ENCODE assay signal across 8 mouse cellular contexts in the genomic region with DNA sequence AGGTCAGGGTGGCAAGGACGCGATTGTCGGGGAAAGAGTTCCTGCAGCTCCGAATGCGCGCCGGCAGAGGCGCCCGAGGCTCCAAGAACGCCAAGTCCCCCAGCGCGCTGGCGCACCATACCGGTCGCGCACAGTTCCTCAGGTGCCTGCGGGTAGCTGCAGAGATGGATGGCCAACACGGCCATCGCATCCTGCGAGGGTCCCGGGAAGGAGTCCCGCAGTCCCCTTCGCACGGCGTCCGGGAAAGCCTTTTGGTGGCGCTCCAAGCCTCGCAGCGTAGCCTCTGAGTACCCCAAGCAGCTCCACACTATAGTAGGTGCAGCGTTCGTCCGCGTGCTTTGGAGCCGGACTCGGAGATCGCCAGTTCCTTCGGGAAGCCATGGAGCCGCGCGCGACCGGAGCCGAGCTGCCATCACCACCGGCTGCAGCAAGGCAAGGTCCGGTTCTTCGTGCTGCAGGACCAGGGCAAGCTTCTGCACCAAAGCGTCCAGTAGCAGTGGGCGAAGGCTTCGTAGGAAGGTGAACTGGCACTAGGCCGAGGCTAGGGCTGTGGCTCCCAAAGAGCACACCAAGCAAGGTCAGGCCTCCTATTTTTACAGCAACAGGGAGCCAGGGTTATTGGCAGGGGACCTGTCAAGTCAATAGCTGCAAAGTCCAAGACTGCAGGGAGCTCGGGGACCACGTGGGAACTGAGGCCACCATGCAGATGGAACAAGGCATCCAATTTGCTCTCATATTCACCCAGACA. TPM values are rescaled to one million over a fixed set of nuclear protein-coding genes. Genes with fewer than 3 reads are reported as not detected.
DNase-seq lines count a peak whose midpoint lies in the region; ATAC-seq and TF ChIP-seq lines count a peak whose summit lies in the region.

No protein-coding gene starts in this region.

- peak; percentile 35; the same call in 1 of the 2 replicates for TF ChIP-seq CTCF in bone marrow, adult 2 months (IDR thresholded peaks at IDR 0.05; ENCODE audit: control insufficient read depth, insufficient read depth, low read length)

- no peaks in the 10 kb centered on the region for H3K9me3 ChIP-seq in heart, embryonic 12.5 days (replicated peaks)
- H3K9me3 ChIP-seq in forebrain, embryonic 15.5 days, result no peaks in the 10 kb centered on the region
- H3K9me3 ChIP-seq in intestine, embryonic 16.5 days (ENCODE audit: control insufficient read depth, low read length), result no peaks in the 10 kb centered on the region
- no peaks in the 10 kb centered on the region for H3K9me3 ChIP-seq in liver, embryonic 15.5 days (replicated peaks)

- DNase-seq in heart, adult 9 months (ENCODE audit: low spot score in 2 of 2), result no peak
- DNase-seq in right cerebral cortex, adult 18-20 months, result peak; percentile 66
- no peak for DNase-seq in urinary bladder, postnatal 10 days (ENCODE audit: low spot score)

- WGBS in heart, embryonic 12.5 days, result 8% methylated on average over 52 of the region's 52 CpGs
- WGBS in bone marrow, adult 2 months, result 13% methylated on average over 52 of the region's 52 CpGs
- 7% methylated on average over 52 of the region's 52 CpGs for WGBS in forebrain, embryonic 15.5 days
- WGBS in intestine, embryonic 16.5 days, result 7% methylated on average over 52 of the region's 52 CpGs
- 7% methylated on average over 52 of the region's 52 CpGs for WGBS in liver, embryonic 15.5 days (ENCODE audit: insufficient replicate concordance)

- peaks cover 6% of the 10 kb centered on the region for H3K4me1 ChIP-seq in heart, embryonic 12.5 days (replicated peaks)
- H3K4me1 ChIP-seq in bone marrow, adult 2 months (ENCODE audit: control insufficient read depth, insufficient read depth, low read length), result no peaks in the 10 kb centered on the region; the same call in 1 of the 2 replicates
- peaks cover 10% of the 10 kb centered on the region for H3K4me1 ChIP-seq in forebrain, embryonic 15.5 days
- H3K4me1 ChIP-seq in intestine, embryonic 16.5 days (ENCODE audit: control insufficient read depth, insufficient read depth, low read length), result 0 out of 2 replicates have a peak, but pooled peaks cover 8% of the 10 kb centered on the region
- H3K4me1 ChIP-seq in liver, embryonic 15.5 days (replicated peaks), result peaks cover 8% of the 10 kb centered on the region; the same call in 1 of the 2 replicates

- H3K9ac ChIP-seq in heart, embryonic 12.5 days, result peak overlapping the region; percentile 51; the same call in 1 of the 2 replicates
- H3K9ac ChIP-seq in forebrain, embryonic 15.5 days (replicated peaks), result peak overlapping the region; percentile 31
- H3K9ac ChIP-seq in intestine, embryonic 16.5 days (ENCODE audit: low read depth, low read length), result peak overlapping the region; percentile 41; the same call in 1 of the 2 replicates
- H3K9ac ChIP-seq in liver, embryonic 15.5 days, result no peak overlapping the region

- H3K4me3 ChIP-seq in heart, embryonic 12.5 days, result peak overlapping the region; percentile 41
- H3K4me3 ChIP-seq in bone marrow, adult 2 months (replicated peaks; ENCODE audit: control insufficient read depth, low read depth, low read length), result no peak overlapping the region
- peak overlapping the region; percentile 43 for H3K4me3 ChIP-seq in forebrain, embryonic 15.5 days
- H3K4me3 ChIP-seq in intestine, embryonic 16.5 days (ENCODE audit: low read length), result peak overlapping the region; percentile 33
- peak overlapping the region; percentile 12; the same call in 1 of the 2 replicates for H3K4me3 ChIP-seq in liver, embryonic 15.5 days (replicated peaks)

- H3K4me2 ChIP-seq in heart, embryonic 12.5 days, result peak overlapping the region; percentile 80
- peak overlapping the region; percentile 77 for H3K4me2 ChIP-seq in forebrain, embryonic 15.5 days (replicated peaks)
- peak overlapping the region; percentile 55 for H3K4me2 ChIP-seq in intestine, embryonic 16.5 days (ENCODE audit: low read depth, low read length)
- peak overlapping the region; percentile 55 for H3K4me2 ChIP-seq in liver, embryonic 15.5 days

- no peak for ATAC-seq in heart, embryonic 12.5 days (ENCODE audit: insufficient number of reproducible peaks, low FRiP score)
- ATAC-seq in forebrain, embryonic 15.5 days (replicated peaks), result 0 out of 2 replicates have a peak, but pooled peaks have one; percentile 53
- ATAC-seq in intestine, embryonic 16.5 days, result no peak
- no peak for ATAC-seq in liver, embryonic 15.5 days (ENCODE audit: insufficient read depth)

- H3K27me3 ChIP-seq in heart, embryonic 12.5 days (replicated peaks), result peaks cover 68% of the 10 kb centered on the region
- peaks cover 14% of the 10 kb centered on the region; the same call in 1 of the 2 replicates for H3K27me3 ChIP-seq in forebrain, embryonic 15.5 days
- peaks cover 11% of the 10 kb centered on the region for H3K27me3 ChIP-seq in intestine, embryonic 16.5 days (replicated peaks; ENCODE audit: control insufficient read depth, insufficient read depth, low read length)
- H3K27me3 ChIP-seq in liver, embryonic 15.5 days, result peaks cover 58% of the 10 kb centered on the region

- H3K36me3 ChIP-seq in heart, embryonic 12.5 days, result no peaks in the 10 kb centered on the region
- H3K36me3 ChIP-seq in forebrain, embryonic 15.5 days, result no peaks in the 10 kb centered on the region
- H3K36me3 ChIP-seq in intestine, embryonic 16.5 days (ENCODE audit: control insufficient read depth, insufficient read depth, low read length), result no peaks in the 10 kb centered on the region
- H3K36me3 ChIP-seq in liver, embryonic 15.5 days (replicated peaks), result no peaks in the 10 kb centered on the region

- no peak for TF ChIP-seq POLR2A in bone marrow, adult 2 months (IDR thresholded peaks at IDR 0.05; ENCODE audit: borderline replicate concordance, control insufficient read depth, low read depth, low read length)

- H3K27ac ChIP-seq in heart, embryonic 12.5 days (ENCODE audit: poor library complexity, severe bottlenecking), result no peak overlapping the region
- H3K27ac ChIP-seq in bone marrow, adult 2 months (ENCODE audit: control insufficient read depth, insufficient read depth, low read depth, low read length, poor library complexity), result no peak overlapping the region; the same call in 1 of the 2 replicates
- H3K27ac ChIP-seq in forebrain, embryonic 15.5 days (replicated peaks), result no peak overlapping the region
- H3K27ac ChIP-seq in intestine, embryonic 16.5 days (ENCODE audit: low read length), result no peak overlapping the region
- H3K27ac ChIP-seq in liver, embryonic 15.5 days (replicated peaks), result no peak overlapping the region

RNA-seq across cellular contexts. Expression of a gene that starts 20.4 kb away (rescaled TPM):
- 207 and 213 TPM in 2 replicates for polyA plus RNA-seq in heart, embryonic 12.5 days (2016; fragmentation: Nextera tagmentation; extraction: Ambion mirVana)
- polyA plus RNA-seq in bone marrow, adult 2 months (2011; ENCODE audit: insufficient read depth, insufficient read length, low replicate concordance, missing spikeins), result 603 and 838 TPM in 2 replicates
- polyA plus RNA-seq in forebrain, embryonic 15.5 days (2015; fragmentation: Nextera tagmentation; extraction: Ambion mirVana), result 294 and 295 TPM in 2 replicates
- 171 and 184 TPM in 2 replicates for polyA plus RNA-seq in intestine, embryonic 16.5 days (2015; fragmentation: Nextera tagmentation; extraction: Ambion mirVana)
- 61.0 and 66.8 TPM in 2 replicates for polyA plus RNA-seq in liver, embryonic 15.5 days (2015; fragmentation: Nextera tagmentation; extraction: Ambion mirVana)

RNA-seq across cellular contexts. Expression of a gene that starts 21.3 kb away (rescaled TPM):
- 59.7 and 60.7 TPM in 2 replicates for polyA plus RNA-seq in heart, embryonic 12.5 days (2016; fragmentation: Nextera tagmentation; extraction: Ambion mirVana)
- polyA plus RNA-seq in bone marrow, adult 2 months (2011; ENCODE audit: insufficient read depth, insufficient read length, low replicate concordance, missing spikeins), result 7.5 and 13.1 TPM in 2 replicates
- polyA plus RNA-seq in forebrain, embryonic 15.5 days (2015; fragmentation: Nextera tagmentation; extraction: Ambion mirVana), result 90.5 and 91.3 TPM in 2 replicates
- 80.8 and 83.6 TPM in 2 replicates for polyA plus RNA-seq in intestine, embryonic 16.5 days (2015; fragmentation: Nextera tagmentation; extraction: Ambion mirVana)
- polyA plus RNA-seq in liver, embryonic 15.5 days (2015; fragmentation: Nextera tagmentation; extraction: Ambion mirVana), result 18.8 and 19.2 TPM in 2 replicates

RNA-seq across cellular contexts. Expression of a gene that starts 51.9 kb away (rescaled TPM):
- polyA plus RNA-seq in heart, embryonic 12.5 days (2016; fragmentation: Nextera tagmentation; extraction: Ambion mirVana), result 0.41 TPM in 1 of 2 replicates, not detected in the other
- polyA plus RNA-seq in bone marrow, adult 2 months (2011; ENCODE audit: insufficient read depth, insufficient read length, low replicate concordance, missing spikeins), result not detected in 2 replicates
- 0.23 and 0.31 TPM in 2 replicates for polyA plus RNA-seq in forebrain, embryonic 15.5 days (2015; fragmentation: Nextera tagmentation; extraction: Ambion mirVana)
- polyA plus RNA-seq in intestine, embryonic 16.5 days (2015; fragmentation: Nextera tagmentation; extraction: Ambion mirVana), result 0.20 and 0.31 TPM in 2 replicates
- polyA plus RNA-seq in liver, embryonic 15.5 days (2015; fragmentation: Nextera tagmentation; extraction: Ambion mirVana), result not detected in 2 replicates
